Mouse (Mus musculus) embryonic facial prominence, embryonic 12.5 days (tissue): ENCODE results near the gene Vezf1. TPM values are rescaled to one million over a fixed set of nuclear protein-coding genes. Genes with fewer than 3 reads are reported as not detected.

ENCODE experiments used
- ATAC-seq: fragments of 200-750 bp; cut with Nextera tagmentation; 2 replicates; pipeline ENCODE4 v1.8.0; 2017; ENCODE audit not compliant: insufficient number of reproducible peaks, insufficient read depth, low FRiP score, low TSS enrichment
- H3K27ac ChIP-seq: fragments of 300-500 bp; sonication (generic); 2 replicates; pipeline ENCODE4 v1.5.1; 2016; ENCODE audit warnings: mild to moderate bottlenecking
- H3K27me3 ChIP-seq: fragments of 300-500 bp; sonication (generic); 2 replicates; pipeline ENCODE4 v1.6.1; 2016; ENCODE audit warnings: mild to moderate bottlenecking, moderate library complexity
- H3K36me3 ChIP-seq: fragments of 300-500 bp; sonication (generic); 2 replicates; pipeline ENCODE4 v1.6.1; 2016; ENCODE audit warnings: mild to moderate bottlenecking
- H3K4me1 ChIP-seq: fragments of 300-500 bp; sonication (generic); 2 replicates; pipeline ENCODE4 v1.6.1; 2016
- H3K4me2 ChIP-seq: fragments of 300-500 bp; sonication (generic); replicated peaks from 2 replicates; pipeline ENCODE4 v1.6.1; 2016; ENCODE audit warnings: mild to moderate bottlenecking, moderate library complexity
- H3K4me3 ChIP-seq: fragments of 300-500 bp; sonication (generic); 2 replicates; pipeline ENCODE4 v1.5.1; 2016; ENCODE audit warnings: mild to moderate bottlenecking
- H3K9ac ChIP-seq: fragments of 300-500 bp; sonication (generic); 2 replicates; pipeline ENCODE4 v1.6.1; 2016; ENCODE audit warnings: mild to moderate bottlenecking, moderate library complexity
- H3K9me3 ChIP-seq: fragments of 300-500 bp; sonication (generic); 2 replicates; pipeline ENCODE4 v1.6.1; 2016; ENCODE audit warnings: mild to moderate bottlenecking, moderate library complexity
- WGBS: fragments of 180-500 bp; shearing (Covaris S2); methylation state at CpG from one replicate; pipeline ENCODE4 v1.1.7; 2016; 5-methylcytosine and 5-hydroxymethylcytosine counted together
- polyA plus RNA-seq: library from polyadenylated mRNA; unstranded; fragments of >200 nt; fragmentation: Nextera tagmentation; extraction: Ambion mirVana; gene quantifications from 2 replicates; pipeline ENCODE4 v1.2.1, GENCODE M21; 2016

Gene Vezf1
- polyA plus RNA-seq, 1 experiment from 2014 or later: 59.8 TPM

DNA sequence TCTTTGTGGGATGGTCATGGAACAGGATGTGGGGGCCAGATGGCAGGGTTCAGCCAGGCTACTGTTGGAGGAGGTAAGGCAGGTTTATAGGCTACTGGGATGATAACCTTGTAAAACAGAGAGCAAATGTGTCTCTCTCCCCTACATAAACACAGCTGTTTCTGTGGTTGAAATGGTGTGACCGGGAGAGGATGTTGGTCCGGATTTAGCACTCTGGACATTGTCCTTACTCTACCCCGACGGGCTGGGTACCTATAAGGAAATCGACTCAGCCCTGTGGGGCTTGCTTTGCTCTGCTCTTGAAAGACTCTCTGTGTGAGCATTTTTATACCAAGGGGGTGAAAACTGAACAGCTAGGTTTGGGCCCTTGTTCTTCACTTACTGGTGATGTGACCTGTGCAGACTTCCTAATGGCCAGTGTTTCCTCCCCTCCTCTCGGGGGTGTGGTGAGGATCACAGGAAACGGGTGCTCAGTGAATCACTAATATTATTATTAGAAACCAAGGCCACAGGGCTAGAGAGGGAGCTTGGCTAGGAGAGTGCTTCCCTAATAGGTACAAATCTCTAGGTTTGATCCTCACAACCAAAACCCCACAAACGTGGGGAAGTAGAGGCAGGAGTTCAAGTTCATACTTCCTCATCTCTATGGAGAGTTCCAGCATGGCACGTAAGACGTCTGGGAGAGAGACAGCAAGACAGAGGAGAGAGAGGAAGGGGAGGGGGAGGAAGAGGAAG is 49.4 kb downstream of the Vezf1 start:
- Histone ChIP-seq H3K9me3 (no peaks in the 10 kb centered on the region), H3K36me3 (0 out of 2 replicates have a peak, but pooled peaks cover 3% of the 10 kb centered on the region), H3K27me3 (no peaks in the 10 kb centered on the region), H3K9ac (no peak overlapping the region), H3K4me3 (no peak overlapping the region), H3K27ac (peak overlapping the region; percentile 84), H3K4me1 (peaks cover 62% of the 10 kb centered on the region), H3K4me2 (no peak overlapping the region)
- no peak for ATAC-seq
- 45% methylated on average over 10 of the region's 10 CpGs for WGBS

DNA sequence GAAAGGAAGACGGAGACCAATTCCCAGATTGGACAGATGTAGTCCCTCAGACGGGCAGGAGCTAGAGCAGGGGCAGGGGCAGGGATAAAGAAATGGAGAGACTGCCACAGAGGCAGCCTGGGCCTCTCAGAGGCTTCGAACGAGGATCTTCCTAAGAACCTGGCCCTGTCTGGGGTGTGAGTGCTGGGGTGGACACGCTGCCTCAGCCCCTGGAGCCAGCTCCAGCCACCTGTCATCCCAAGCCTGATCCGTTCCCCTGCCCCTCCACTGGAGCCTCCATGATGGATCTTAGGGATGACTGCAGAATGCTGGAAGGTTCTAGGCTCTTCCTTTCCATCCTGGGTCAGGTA is 50.0 kb downstream of the Vezf1 start:
- H3K9me3 ChIP-seq: no peaks in the 10 kb centered on the region
- no peak overlapping the region for H3K4me2 ChIP-seq
- 0 out of 2 replicates have a peak, but pooled peaks cover 3% of the 10 kb centered on the region for H3K36me3 ChIP-seq
- 49% methylated on average over 6 of the region's 6 CpGs for WGBS
- no peak overlapping the region for H3K9ac ChIP-seq
- ATAC-seq: no peak
- H3K4me3 ChIP-seq: no peak overlapping the region
- H3K27me3 ChIP-seq: no peaks in the 10 kb centered on the region
- peak overlapping the region; percentile 84 for H3K27ac ChIP-seq
- H3K4me1 ChIP-seq: peaks cover 67% of the 10 kb centered on the region

DNA sequence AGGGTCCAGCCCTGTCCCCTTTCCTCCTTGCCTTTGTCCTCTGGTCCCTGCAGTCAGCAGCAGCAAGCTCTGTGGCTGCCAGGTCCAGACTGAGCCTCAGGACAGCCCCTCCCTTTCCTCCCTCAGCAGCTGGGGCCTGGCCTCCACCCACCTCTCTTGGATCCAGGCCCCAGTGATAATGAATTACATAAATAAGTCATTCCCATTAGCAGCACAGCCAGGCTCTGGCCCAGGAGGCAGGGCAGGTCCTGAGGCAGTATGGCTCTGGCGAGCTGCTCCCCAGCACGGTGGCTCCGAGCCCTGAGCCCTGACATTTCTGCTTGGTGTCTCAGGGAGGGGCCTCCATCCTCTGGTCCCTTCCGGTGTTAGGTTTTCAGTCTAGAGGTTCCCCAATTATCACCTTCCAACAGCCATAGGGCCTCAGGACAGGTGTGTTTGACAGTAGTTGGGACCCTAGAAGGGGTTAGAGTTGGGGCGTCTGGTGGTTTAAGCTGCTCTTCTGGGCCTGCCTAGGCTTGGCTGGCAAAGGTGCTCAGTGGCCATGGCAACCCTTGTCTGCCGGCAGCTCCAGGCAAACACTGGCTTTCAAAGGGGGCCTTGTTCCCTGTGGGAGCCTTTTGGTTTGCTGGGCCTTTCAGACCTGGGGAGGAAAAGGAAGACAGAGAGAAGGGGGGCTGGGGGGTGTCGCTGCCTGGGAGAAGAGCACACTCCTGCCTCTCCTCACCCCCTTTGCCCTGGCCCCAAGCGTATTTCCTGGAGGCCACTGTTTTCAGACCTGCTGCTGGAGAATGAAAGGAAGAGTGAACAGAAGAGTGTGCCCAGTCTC is 51.0 kb downstream of the Vezf1 start:
- H3K4me3 ChIP-seq: no peak overlapping the region
- 17% methylated on average over 8 of the region's 8 CpGs for WGBS
- H3K36me3 ChIP-seq: 0 out of 2 replicates have a peak, but pooled peaks cover 3% of the 10 kb centered on the region
- peak overlapping the region; percentile 84 for H3K27ac ChIP-seq
- H3K9ac ChIP-seq: peak overlapping the region; percentile 24; the same call in 1 of the 2 replicates
- H3K4me1 ChIP-seq: peaks cover 67% of the 10 kb centered on the region
- H3K9me3 ChIP-seq: no peaks in the 10 kb centered on the region
- no peaks in the 10 kb centered on the region for H3K27me3 ChIP-seq
- peak; percentile 69 for ATAC-seq
- no peak overlapping the region for H3K4me2 ChIP-seq

DNA sequence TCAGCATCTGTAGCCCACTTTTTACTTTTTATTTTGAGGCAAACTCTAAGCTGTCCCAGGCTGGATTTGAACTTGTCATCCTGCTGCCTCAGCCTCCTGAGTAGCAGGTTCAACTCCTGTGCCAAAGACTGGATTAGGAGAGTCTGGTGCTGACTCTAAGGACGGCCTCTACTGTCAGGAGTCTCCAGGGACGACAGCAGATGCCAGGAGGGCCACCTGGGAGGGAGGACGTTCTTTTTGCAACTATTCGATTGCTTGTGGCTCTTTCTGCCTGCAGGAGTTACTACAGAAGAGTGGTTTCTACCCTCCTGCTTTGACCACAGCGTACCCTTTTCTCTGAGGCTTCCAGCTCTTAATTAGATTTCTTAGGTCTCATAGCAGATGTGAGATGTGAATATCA is 54.5 kb downstream of the Vezf1 start:
- no peak overlapping the region for H3K4me2 ChIP-seq
- no peaks in the 10 kb centered on the region for H3K27me3 ChIP-seq
- 31% methylated on average over 5 of the region's 5 CpGs for WGBS
- H3K27ac ChIP-seq: peak overlapping the region; percentile 14; the same call in 1 of the 2 replicates
- H3K9me3 ChIP-seq: no peaks in the 10 kb centered on the region
- no peak for ATAC-seq
- H3K36me3 ChIP-seq: 0 out of 2 replicates have a peak, but pooled peaks cover 3% of the 10 kb centered on the region
- peaks cover 59% of the 10 kb centered on the region for H3K4me1 ChIP-seq
- no peak overlapping the region for H3K4me3 ChIP-seq
- no peak overlapping the region for H3K9ac ChIP-seq

DNA sequence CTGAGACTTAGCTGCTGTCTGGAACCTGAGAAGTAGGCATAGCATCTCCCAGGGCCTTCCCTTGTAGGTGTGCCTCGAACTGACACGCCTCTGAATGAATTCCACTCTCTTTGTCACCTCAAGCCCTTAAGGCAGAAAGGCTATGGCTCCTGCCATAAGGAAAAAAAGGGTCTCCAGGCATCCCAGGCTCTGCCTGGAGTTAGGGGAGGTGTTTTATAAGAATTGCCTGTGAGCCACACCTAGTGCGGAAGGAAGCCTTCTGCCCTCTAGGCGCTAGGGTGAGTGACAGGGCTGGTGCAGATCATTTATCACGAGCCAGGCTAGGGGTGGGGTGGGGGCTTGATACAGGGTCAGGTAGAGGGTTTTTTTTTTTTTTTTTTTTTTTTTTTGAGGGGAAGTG is 54.9 kb downstream of the Vezf1 start:
- H3K36me3 ChIP-seq: 0 out of 2 replicates have a peak, but pooled peaks cover 3% of the 10 kb centered on the region
- no peak overlapping the region for H3K4me2 ChIP-seq
- H3K4me3 ChIP-seq: no peak overlapping the region
- peak overlapping the region; percentile 14; the same call in 1 of the 2 replicates for H3K27ac ChIP-seq
- ATAC-seq: no peak
- H3K9ac ChIP-seq: no peak overlapping the region
- no peaks in the 10 kb centered on the region for H3K27me3 ChIP-seq
- no peaks in the 10 kb centered on the region for H3K9me3 ChIP-seq
- H3K4me1 ChIP-seq: peaks cover 54% of the 10 kb centered on the region
- WGBS: 51% methylated on average over 5 of the region's 5 CpGs

DNA sequence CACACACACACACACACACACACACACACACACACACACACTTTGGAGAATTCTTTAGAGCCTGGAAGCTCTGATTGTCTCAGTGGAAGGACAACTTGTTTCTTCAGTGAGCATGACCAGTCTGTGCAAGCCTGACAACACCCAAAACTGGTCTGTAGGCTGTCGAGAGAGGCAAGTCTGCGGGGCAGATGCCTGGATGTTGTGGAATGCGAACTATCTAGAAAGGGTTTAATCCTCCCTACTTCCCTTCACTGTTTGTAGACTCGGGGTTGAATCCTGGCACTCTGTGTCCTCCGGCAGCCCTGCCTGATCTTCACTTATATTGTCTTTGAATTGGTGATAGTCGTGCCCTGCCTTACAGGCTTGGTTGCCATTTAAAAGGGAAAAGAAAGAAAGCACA is 55.7 kb downstream of the Vezf1 start:
- Histone ChIP-seq H3K9me3 (no peaks in the 10 kb centered on the region), H3K27me3 (no peaks in the 10 kb centered on the region), H3K4me1 (peaks cover 47% of the 10 kb centered on the region), H3K4me3 (no peak overlapping the region), H3K36me3 (0 out of 2 replicates have a peak, but pooled peaks cover 3% of the 10 kb centered on the region), H3K27ac (peak overlapping the region; percentile 52), H3K9ac (no peak overlapping the region), H3K4me2 (no peak overlapping the region)
- WGBS: 27% methylated on average over 6 of the region's 6 CpGs
- ATAC-seq: no peak

DNA sequence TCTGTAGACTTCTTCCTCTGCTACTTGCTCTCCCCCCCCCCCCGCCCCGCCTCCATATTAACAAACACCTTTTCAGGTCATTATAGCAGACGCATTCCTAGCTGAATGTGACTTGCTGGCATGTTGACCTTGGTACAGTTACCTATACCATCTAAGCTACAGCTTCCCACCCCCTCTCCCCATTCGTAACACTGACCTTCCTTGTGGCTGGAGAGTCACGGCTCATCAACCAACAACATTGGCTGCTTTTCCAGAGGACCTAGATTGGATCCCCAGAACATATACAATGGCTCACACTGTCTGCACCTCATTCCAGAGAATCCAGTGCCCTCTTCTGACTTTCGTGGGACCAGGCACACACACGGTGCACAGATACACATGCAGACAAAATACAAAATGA is 57.4 kb downstream of the Vezf1 start:
- WGBS: 64% methylated on average over 6 of the region's 7 CpGs
- Histone ChIP-seq H3K9me3 (no peaks in the 10 kb centered on the region), H3K27me3 (no peaks in the 10 kb centered on the region), H3K4me2 (no peak overlapping the region), H3K4me1 (peaks cover 40% of the 10 kb centered on the region), H3K27ac (no peak overlapping the region), H3K36me3 (0 out of 2 replicates have a peak, but pooled peaks cover 3% of the 10 kb centered on the region), H3K9ac (no peak overlapping the region), H3K4me3 (no peak overlapping the region)
- no peak for ATAC-seq

DNA sequence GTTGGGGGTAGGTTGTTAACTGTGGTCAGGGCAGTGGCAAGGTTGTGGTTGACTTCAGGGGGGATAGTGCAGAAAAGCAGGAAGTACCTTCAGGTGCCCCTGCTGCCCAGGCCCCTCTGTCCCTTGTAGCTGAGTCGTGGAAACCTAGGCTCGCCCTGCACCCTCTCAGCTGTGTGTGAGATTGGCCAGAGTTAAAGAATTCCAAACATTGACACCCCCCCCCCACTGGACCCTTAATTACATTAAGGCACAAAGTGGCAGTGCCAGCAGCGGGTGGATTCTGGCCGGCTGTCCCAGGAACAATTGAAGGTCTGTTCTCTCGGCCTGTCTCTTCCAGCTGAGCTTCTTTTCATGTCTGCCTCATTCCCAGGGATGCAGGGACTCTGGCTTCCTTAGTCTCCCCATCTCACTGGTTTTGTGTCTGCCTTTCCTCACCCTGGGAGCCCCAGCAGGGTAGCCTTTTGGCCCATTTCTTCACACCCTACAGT is 58.3 kb downstream of the Vezf1 start:
- H3K4me1 ChIP-seq: peaks cover 41% of the 10 kb centered on the region
- H3K36me3 ChIP-seq: 0 out of 2 replicates have a peak, but pooled peaks cover 2% of the 10 kb centered on the region
- H3K9ac ChIP-seq: no peak overlapping the region

DNA sequence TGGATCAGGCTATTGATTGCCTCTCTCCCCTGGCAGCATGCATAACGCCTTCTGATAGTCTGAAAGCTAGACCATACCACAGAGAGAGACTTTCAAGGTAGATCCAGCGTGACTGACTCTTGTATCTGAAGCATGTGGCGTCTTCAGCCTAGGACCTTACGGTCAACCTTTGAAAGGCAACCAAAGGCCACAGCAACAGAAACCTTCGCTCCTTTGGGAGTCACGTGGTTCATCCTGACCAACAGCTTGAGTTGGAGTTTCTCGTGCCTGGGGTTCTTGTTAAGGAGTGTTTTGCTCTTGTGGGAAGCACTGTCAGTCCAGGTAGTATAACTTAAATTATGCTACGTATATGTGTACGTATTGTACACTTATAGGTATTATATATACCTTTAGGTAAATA is 60.4 kb downstream of the Vezf1 start:
- no peak for ATAC-seq
- Histone ChIP-seq H3K4me1 (peaks cover 43% of the 10 kb centered on the region), H3K27me3 (no peaks in the 10 kb centered on the region), H3K27ac (no peak overlapping the region), H3K9ac (no peak overlapping the region), H3K4me2 (no peak overlapping the region), H3K36me3 (no peaks in the 10 kb centered on the region), H3K9me3 (no peaks in the 10 kb centered on the region), H3K4me3 (no peak overlapping the region)
- WGBS: 92% methylated on average over 9 of the region's 9 CpGs

More for the DNA sequence above, 58.3 kb downstream of the Vezf1 start:
- no peak for ATAC-seq
- 17% methylated on average over 5 of the region's 5 CpGs for WGBS
- no peak overlapping the region for H3K4me2 ChIP-seq
- H3K4me3 ChIP-seq: no peak overlapping the region
- H3K27ac ChIP-seq: peak overlapping the region; percentile 46; the same call in 1 of the 2 replicates
- no peaks in the 10 kb centered on the region for H3K9me3 ChIP-seq
- H3K27me3 ChIP-seq: no peaks in the 10 kb centered on the region

DNA sequence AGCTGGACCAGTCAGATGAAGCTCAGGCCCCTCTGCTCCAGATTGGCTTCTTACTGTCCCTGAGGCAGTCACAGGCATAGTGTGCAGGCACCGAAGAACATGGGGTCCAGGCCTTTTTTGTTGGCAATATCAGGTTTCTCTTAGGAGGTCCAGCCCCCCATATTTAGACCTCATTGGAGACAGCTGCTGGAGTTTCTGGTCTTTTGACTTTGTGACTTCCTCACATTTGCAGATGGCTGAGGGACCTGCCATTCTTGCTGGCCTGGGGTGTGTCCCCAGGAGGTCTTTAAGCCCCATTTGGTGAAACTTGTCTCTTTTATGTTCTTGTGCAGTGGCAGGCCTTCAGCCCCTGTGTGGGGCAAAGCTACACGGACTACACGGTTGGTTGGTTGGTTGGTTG is 61.2 kb downstream of the Vezf1 start:
- no peak for ATAC-seq
- no peaks in the 10 kb centered on the region for H3K9me3 ChIP-seq
- no peak overlapping the region for H3K4me2 ChIP-seq
- H3K4me1 ChIP-seq: peaks cover 35% of the 10 kb centered on the region
- no peaks in the 10 kb centered on the region for H3K36me3 ChIP-seq
- no peak overlapping the region for H3K4me3 ChIP-seq
- no peak overlapping the region for H3K27ac ChIP-seq
- no peak overlapping the region for H3K9ac ChIP-seq
- H3K27me3 ChIP-seq: no peaks in the 10 kb centered on the region
- WGBS: 68% methylated on average over 3 of the region's 3 CpGs

DNA sequence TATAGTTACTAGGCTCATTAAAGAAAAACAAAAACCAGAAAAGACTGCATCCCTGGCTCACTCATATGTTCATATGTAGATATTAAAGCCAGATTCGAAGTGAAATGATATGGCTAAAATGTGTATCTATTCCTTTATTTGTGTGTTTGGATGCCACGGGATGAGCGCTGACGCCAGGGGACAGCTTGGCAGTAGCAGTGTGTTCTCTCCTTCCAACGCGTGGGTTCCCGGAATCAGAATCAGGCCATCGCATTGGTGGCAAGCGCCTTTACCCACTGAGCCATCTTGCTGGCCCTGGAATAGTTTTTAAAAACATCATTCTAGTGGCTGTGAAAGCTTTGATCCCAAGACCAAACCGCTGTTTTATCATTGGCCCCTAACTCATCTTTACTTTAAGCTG is 61.9 kb downstream of the Vezf1 start:
- no peaks in the 10 kb centered on the region for H3K27me3 ChIP-seq
- ATAC-seq: no peak
- no peak overlapping the region for H3K27ac ChIP-seq
- WGBS: 96% methylated on average over 10 of the region's 10 CpGs
- peaks cover 34% of the 10 kb centered on the region for H3K4me1 ChIP-seq
- no peaks in the 10 kb centered on the region for H3K9me3 ChIP-seq
- no peak overlapping the region for H3K4me3 ChIP-seq
- H3K36me3 ChIP-seq: no peaks in the 10 kb centered on the region
- no peak overlapping the region for H3K4me2 ChIP-seq
- no peak overlapping the region for H3K9ac ChIP-seq
